Comparison of ENCODE assay signal across 14 mouse cellular contexts in the genomic region with DNA sequence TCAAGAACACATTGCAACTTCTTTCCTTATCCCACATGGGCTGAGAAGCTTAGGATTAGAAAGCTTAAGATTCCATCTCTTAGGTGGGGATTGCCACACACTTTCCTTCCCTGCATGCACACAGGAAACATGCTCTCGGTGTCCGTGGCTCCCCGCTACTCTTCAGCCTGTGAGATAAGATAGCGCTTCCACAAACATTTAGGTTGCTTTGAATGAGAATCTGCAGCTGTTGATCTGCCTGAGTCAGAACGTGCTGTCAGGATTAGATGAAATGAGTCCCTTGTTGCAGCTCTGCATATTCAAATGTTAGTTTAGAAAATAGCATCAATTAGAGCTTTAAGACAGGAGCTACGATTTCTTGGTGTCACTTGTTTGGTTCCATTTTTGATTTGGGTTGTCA.
DNase-seq lines count a peak whose midpoint lies in the region; ATAC-seq and TF ChIP-seq lines count a peak whose summit lies in the region.
"Had no signal": no experiment of that assay in that cellular context is flagged by ENCODE, and none has a peak within 500 bp of the region (broad histone marks: within the 10 kb centered on the region; RNA-seq: fewer than 3 reads in every experiment).

No protein-coding gene starts in this region.

- peaks cover 2 to 5% of the 10 kb centered on the region in 2 experiments; a peak in 1 of 4 replicates for H3K4me1 ChIP-seq in heart, embryonic 14.5 days (ENCODE audit: control insufficient read depth in 2 of 2, insufficient read depth in 2 of 2, low read length in 2 of 2)
- 0 out of 2 replicates have a peak, but pooled peaks cover 5% of the 10 kb centered on the region for H3K4me1 ChIP-seq in midbrain, embryonic 12.5 days
- H3K4me1 ChIP-seq in midbrain, embryonic 11.5 days (ENCODE audit: control insufficient read depth, insufficient read depth, low read length), result no peaks in the 10 kb centered on the region
- peaks cover 2% of the 10 kb centered on the region; the same call in 1 of the 2 replicates for H3K4me1 ChIP-seq in hindbrain, embryonic 14.5 days (replicated peaks; ENCODE audit: control insufficient read depth, insufficient read depth, low read length)
- no peaks in the 10 kb centered on the region for H3K4me1 ChIP-seq in kidney, embryonic 16.5 days (ENCODE audit: insufficient read depth, low read length)

- no peak overlapping the region for H3ac ChIP-seq in myocyte (ENCODE audit: control insufficient read depth, insufficient read length)

- H3K79me2 ChIP-seq in myocyte (ENCODE audit: control insufficient read depth, insufficient read depth), result no peaks in the 10 kb centered on the region

- ATAC-seq in heart, embryonic 14.5 days (ENCODE audit: insufficient number of reproducible peaks, insufficient read depth, low FRiP score, low read depth), result no peak
- 0 out of 2 replicates have a peak, but pooled peaks have one; percentile 19 for ATAC-seq in midbrain, embryonic 12.5 days (ENCODE audit: low FRiP score, low read depth)
- no peak for ATAC-seq in midbrain, embryonic 11.5 days (ENCODE audit: low FRiP score)
- no peak for ATAC-seq in hindbrain, embryonic 14.5 days (ENCODE audit: low FRiP score)
- no peak for ATAC-seq in kidney, embryonic 16.5 days (ENCODE audit: low FRiP score, low TSS enrichment)

- no peak for DNase-seq in heart, adult 8-10 months (ENCODE audit: low spot score)
- no peak for DNase-seq in midbrain, embryonic 11.5 days (ENCODE audit: low spot score, missing footprints)
- no peak for DNase-seq in hindbrain, embryonic 14.5 days (ENCODE audit: low spot score)
- DNase-seq in cerebellum, postnatal 4 days (ENCODE audit: low spot score in 2 of 2), result no peak
- DNase-seq: cerebellum, adult 18-20 months; heart, adult 11 months; kidney, adult 9 months; lung, postnatal 10 days had no signal

- TF ChIP-seq POLR2A in myocyte (IDR thresholded peaks at IDR 0.05; ENCODE audit: insufficient read length, low read depth), result no peak

- WGBS in heart, embryonic 14.5 days, result 2% methylated on average over 6 of the region's 6 CpGs
- WGBS in midbrain, embryonic 12.5 days, result 35% methylated on average over 6 of the region's 6 CpGs
- WGBS in midbrain, embryonic 11.5 days, result 36% methylated on average over 6 of the region's 6 CpGs
- 28% methylated on average over 6 of the region's 6 CpGs for WGBS in hindbrain, embryonic 14.5 days
- 35% methylated on average over 6 of the region's 6 CpGs for WGBS in kidney, embryonic 16.5 days

- no peaks in the 10 kb centered on the region for H3K27me3 ChIP-seq in heart, embryonic 14.5 days (ENCODE audit: control insufficient read depth, insufficient read depth, low read length)
- H3K27me3 ChIP-seq in midbrain, embryonic 12.5 days, result no peaks in the 10 kb centered on the region
- H3K27me3 ChIP-seq in midbrain, embryonic 11.5 days (ENCODE audit: control insufficient read depth, insufficient read depth, low read length), result no peaks in the 10 kb centered on the region
- H3K27me3 ChIP-seq in hindbrain, embryonic 14.5 days (ENCODE audit: control insufficient read depth, insufficient read depth, low read length), result no peaks in the 10 kb centered on the region
- H3K27me3 ChIP-seq in myocyte (ENCODE audit: control insufficient read depth, insufficient read depth, insufficient read length), result no peaks in the 10 kb centered on the region
- H3K27me3 ChIP-seq in kidney, embryonic 16.5 days (ENCODE audit: insufficient read depth, low read length), result no peaks in the 10 kb centered on the region
- H3K27me3 ChIP-seq: embryonic facial prominence, embryonic 12.5 days; limb, embryonic 13.5 days had no signal

- H3K36me3 ChIP-seq in heart, embryonic 14.5 days (ENCODE audit: control insufficient read depth, insufficient read depth, low read length), result no peaks in the 10 kb centered on the region
- H3K36me3 ChIP-seq in midbrain, embryonic 12.5 days, result no peaks in the 10 kb centered on the region
- no peaks in the 10 kb centered on the region for H3K36me3 ChIP-seq in midbrain, embryonic 11.5 days (ENCODE audit: control insufficient read depth, insufficient read depth, low read length)
- H3K36me3 ChIP-seq in hindbrain, embryonic 14.5 days (replicated peaks; ENCODE audit: control insufficient read depth, insufficient read depth), result no peaks in the 10 kb centered on the region
- no peaks in the 10 kb centered on the region for H3K36me3 ChIP-seq in myocyte (ENCODE audit: control insufficient read depth, insufficient read depth)
- no peaks in the 10 kb centered on the region for H3K36me3 ChIP-seq in kidney, embryonic 16.5 days (ENCODE audit: insufficient read depth, low read length)
- H3K36me3 ChIP-seq: embryonic facial prominence, embryonic 12.5 days; limb, embryonic 13.5 days had no signal

- H3K4me2 ChIP-seq in heart, embryonic 14.5 days (ENCODE audit: low read length), result peak overlapping the region; percentile 58
- peak overlapping the region; percentile 17; the same call in 1 of the 2 replicates for H3K4me2 ChIP-seq in midbrain, embryonic 12.5 days (replicated peaks)
- H3K4me2 ChIP-seq in midbrain, embryonic 11.5 days, result no peak overlapping the region
- peak overlapping the region; percentile 27 for H3K4me2 ChIP-seq in hindbrain, embryonic 14.5 days (replicated peaks)
- H3K4me2 ChIP-seq in myocyte (ENCODE audit: low read depth), result peak overlapping the region; percentile 27
- no peak overlapping the region for H3K4me2 ChIP-seq in kidney, embryonic 16.5 days (replicated peaks; ENCODE audit: low read depth, low read length)
- H3K4me2 ChIP-seq: embryonic facial prominence, embryonic 12.5 days; limb, embryonic 13.5 days had no signal

- H3K4me3 ChIP-seq in heart, embryonic 14.5 days (ENCODE audit: control insufficient read depth in 1 of 2, insufficient read depth in 1 of 2, low read depth in 1 of 2, low read length in 2 of 2), result peak overlapping the region in 1 of 2 experiments; percentile 16; a peak in 2 of 4 replicates
- no peak overlapping the region for H3K4me3 ChIP-seq in midbrain, embryonic 12.5 days
- no peak overlapping the region for H3K4me3 ChIP-seq in midbrain, embryonic 11.5 days (ENCODE audit: low read depth, low read length)
- H3K4me3 ChIP-seq in hindbrain, embryonic 14.5 days (replicated peaks; ENCODE audit: low read length), result no peak overlapping the region
- H3K4me3 ChIP-seq in myocyte, result no peak overlapping the region
- H3K4me3 ChIP-seq in kidney, embryonic 16.5 days (ENCODE audit: low read length), result no peak overlapping the region
- H3K4me3 ChIP-seq: embryonic facial prominence, embryonic 12.5 days; limb, embryonic 13.5 days had no signal

- peak overlapping the region; percentile 38; the same call in 1 of the 2 replicates for H3K9ac ChIP-seq in heart, embryonic 14.5 days (ENCODE audit: low read length)
- H3K9ac ChIP-seq in midbrain, embryonic 12.5 days (replicated peaks), result no peak overlapping the region
- no peak overlapping the region for H3K9ac ChIP-seq in midbrain, embryonic 11.5 days (ENCODE audit: low read length)
- H3K9ac ChIP-seq in hindbrain, embryonic 14.5 days, result 0 out of 2 replicates have a peak overlapping the region, but pooled peaks have one; percentile 1
- H3K9ac ChIP-seq in kidney, embryonic 16.5 days (replicated peaks; ENCODE audit: low read length), result no peak overlapping the region
- H3K9ac ChIP-seq: embryonic facial prominence, embryonic 12.5 days; limb, embryonic 13.5 days had no signal

- H3K9me3 ChIP-seq in heart, embryonic 14.5 days (ENCODE audit: control insufficient read depth, low read length), result no peaks in the 10 kb centered on the region
- H3K9me3 ChIP-seq in midbrain, embryonic 12.5 days, result no peaks in the 10 kb centered on the region
- H3K9me3 ChIP-seq in midbrain, embryonic 11.5 days (ENCODE audit: control insufficient read depth, low read length), result no peaks in the 10 kb centered on the region
- H3K9me3 ChIP-seq in hindbrain, embryonic 14.5 days (ENCODE audit: control insufficient read depth, low read length), result no peaks in the 10 kb centered on the region
- H3K9me3 ChIP-seq in kidney, embryonic 16.5 days (ENCODE audit: low read length), result no peaks in the 10 kb centered on the region
- H3K9me3 ChIP-seq: embryonic facial prominence, embryonic 12.5 days; limb, embryonic 13.5 days had no signal

- no peak overlapping the region for H3K27ac ChIP-seq in heart, embryonic 14.5 days (replicated peaks in 1 of 2; ENCODE audit: control insufficient read depth in 1 of 2, insufficient read depth in 1 of 2, low read depth in 2 of 2, low read length in 2 of 2)
- H3K27ac ChIP-seq in midbrain, embryonic 12.5 days (replicated peaks), result no peak overlapping the region
- no peak overlapping the region for H3K27ac ChIP-seq in midbrain, embryonic 11.5 days (ENCODE audit: low read depth, low read length)
- H3K27ac ChIP-seq in hindbrain, embryonic 14.5 days, result peak overlapping the region; percentile 21; the same call in 1 of the 2 replicates
- H3K27ac ChIP-seq in kidney, embryonic 16.5 days (ENCODE audit: low read length), result no peak overlapping the region
- H3K27ac ChIP-seq: embryonic facial prominence, embryonic 12.5 days; limb, embryonic 13.5 days had no signal

TF ChIP-seq in myocyte, 11 proteins besides CTCF, POLR2A, EP300 and RAD21:
- TF ChIP-seq POLR2AphosphoS2 (IDR thresholded peaks at IDR 0.05; ENCODE audit: insufficient read length, low read depth) (no peak), USF1 (IDR thresholded peaks at IDR 0.05; ENCODE audit: low read depth) (no peak), MYOD1 (IDR thresholded peaks at IDR 0.05; ENCODE audit: control insufficient read depth in 1 of 3, insufficient read length in 2 of 3, low read depth in 2 of 3) (no peak), CEBPB (IDR thresholded peaks at IDR 0.05; ENCODE audit: insufficient read depth, poor library complexity, severe bottlenecking) (no peak), SRF (IDR thresholded peaks at IDR 0.05; ENCODE audit: control insufficient read depth, insufficient read length, low read depth) (no peak), REST (IDR thresholded peaks at IDR 0.05; ENCODE audit: insufficient read depth, insufficient read length) (no peak), E2F4 (IDR thresholded peaks at IDR 0.05; ENCODE audit: insufficient read depth) (no peak), TCF3 (IDR thresholded peaks at IDR 0.05; ENCODE audit: insufficient read length, low read depth) (no peak), MYOG (IDR thresholded peaks at IDR 0.05; ENCODE audit: control insufficient read depth in 1 of 3, insufficient read depth in 1 of 3, insufficient read length in 2 of 3, low read depth in 2 of 3) (no peak), TCF12 (IDR thresholded peaks at IDR 0.05; ENCODE audit: insufficient read depth, poor library complexity, severe bottlenecking) (no peak), MAX (IDR thresholded peaks at IDR 0.05; ENCODE audit: low read depth) (no peak)

Comparison
In these comparisons a context has a peak if more than half of its experiments do, and no peak if none do; other contexts are left out.
1. H3K4me2 ChIP-seq: peak in heart, embryonic 14.5 days (single experiment), midbrain, embryonic 12.5 days (single experiment), hindbrain, embryonic 14.5 days (single experiment) and myocyte (single experiment); none in midbrain, embryonic 11.5 days (single experiment) and kidney, embryonic 16.5 days (single experiment).
2. H3K9ac ChIP-seq: peak in heart, embryonic 14.5 days (single experiment) and hindbrain, embryonic 14.5 days (single experiment); none in midbrain, embryonic 12.5 days (single experiment), midbrain, embryonic 11.5 days (single experiment) and kidney, embryonic 16.5 days (single experiment).